Mouse (Mus musculus) lung, postnatal 0 days (tissue): ENCODE results near the gene Tnfsfm13. TPM values are rescaled to one million over a fixed set of nuclear protein-coding genes. Genes with fewer than 3 reads are reported as not detected.

Experiments
- ATAC-seq: fragments of 200-750 bp; cut with Nextera tagmentation; 2 replicates; pipeline ENCODE4 v1.8.0; 2017; ENCODE audit warnings: moderate library complexity
- DNase-seq: peaks from one replicate; pipeline ENCODE4 v3.0.0-alpha.2; 2016; ENCODE audit warnings: low spot score
- H3K27ac ChIP-seq: fragments of 300-500 bp; sonication (generic); 2 replicates; pipeline ENCODE4 v1.5.1; 2014; ENCODE audit warnings: antibody characterized with exemption, mild to moderate bottlenecking, low read length, mixed read lengths
- H3K27me3 ChIP-seq: fragments of 300-500 bp; sonication (generic); replicated peaks from 2 replicates; pipeline ENCODE4 v1.6.1; 2014; ENCODE audit warnings: low read length, mixed read lengths; ENCODE audit not compliant: insufficient read depth
- H3K36me3 ChIP-seq: fragments of 300-500 bp; sonication (generic); 2 replicates; pipeline ENCODE4 v1.6.1; 2014; ENCODE audit warnings: low read length, mixed read lengths; ENCODE audit not compliant: insufficient read depth
- H3K4me1 ChIP-seq: fragments of 300-500 bp; sonication (generic); 2 replicates; pipeline ENCODE4 v1.6.1; 2014; ENCODE audit warnings: antibody characterized with exemption, low read depth, low read length, mixed read lengths; ENCODE audit not compliant: insufficient read depth
- H3K4me2 ChIP-seq: fragments of 300-500 bp; sonication (generic); replicated peaks from 2 replicates; pipeline ENCODE4 v1.6.1; 2014; ENCODE audit warnings: low read depth, mild to moderate bottlenecking, low read length, moderate library complexity, mixed read lengths
- H3K4me3 ChIP-seq: fragments of 300-500 bp; sonication (generic); 2 replicates; pipeline ENCODE4 v1.5.1; 2014; ENCODE audit warnings: low read depth, low read length
- H3K9ac ChIP-seq: fragments of 300-500 bp; sonication (generic); replicated peaks from 2 replicates; pipeline ENCODE4 v1.6.1; 2014; ENCODE audit warnings: low read depth, mild to moderate bottlenecking
- H3K9me3 ChIP-seq: fragments of 300-500 bp; sonication (generic); 2 replicates; pipeline ENCODE4 v1.6.1; 2016; ENCODE audit warnings: low read length, mixed read lengths
- CTCF ChIP-seq: IDR thresholded peaks from 2 replicates; pipeline ENCODE4 v1.5.1; 2016; ENCODE audit warnings: antibody characterized with exemption, mild to moderate bottlenecking
- EP300 ChIP-seq: IDR thresholded peaks from 2 replicates; pipeline ENCODE4 v1.6.1; 2016; ENCODE audit warnings: antibody characterized with exemption, mild to moderate bottlenecking, control low read depth
- WGBS: fragments of 180-500 bp; shearing (Covaris S2); extraction: QIAGEN DNeasy Blood & Tissue Kit; methylation state at CpG from one replicate; pipeline ENCODE4 v1.1.7; 2014; 5-methylcytosine and 5-hydroxymethylcytosine counted together
- microRNA counts: library from miRNA; unstranded; fragments of <30 nt; microRNA quantifications from one replicate; lab custom pipeline; 2015
- microRNA-seq: library from miRNA; unstranded; fragments of <30 nt; microRNA quantifications from one replicate; pipeline ENCODE4, GENCODE M21; 2016
- polyA plus RNA-seq: library from polyadenylated mRNA; unstranded; fragments of >200 nt; fragmentation: Nextera tagmentation; extraction: Ambion mirVana; gene quantifications from 2 replicates; pipeline ENCODE4 v1.2.1, GENCODE M21; 2015

The Tnfsfm13 gene
- polyA plus RNA-seq, 1 experiment from 2014 or later, result 11.9 TPM

DNA sequence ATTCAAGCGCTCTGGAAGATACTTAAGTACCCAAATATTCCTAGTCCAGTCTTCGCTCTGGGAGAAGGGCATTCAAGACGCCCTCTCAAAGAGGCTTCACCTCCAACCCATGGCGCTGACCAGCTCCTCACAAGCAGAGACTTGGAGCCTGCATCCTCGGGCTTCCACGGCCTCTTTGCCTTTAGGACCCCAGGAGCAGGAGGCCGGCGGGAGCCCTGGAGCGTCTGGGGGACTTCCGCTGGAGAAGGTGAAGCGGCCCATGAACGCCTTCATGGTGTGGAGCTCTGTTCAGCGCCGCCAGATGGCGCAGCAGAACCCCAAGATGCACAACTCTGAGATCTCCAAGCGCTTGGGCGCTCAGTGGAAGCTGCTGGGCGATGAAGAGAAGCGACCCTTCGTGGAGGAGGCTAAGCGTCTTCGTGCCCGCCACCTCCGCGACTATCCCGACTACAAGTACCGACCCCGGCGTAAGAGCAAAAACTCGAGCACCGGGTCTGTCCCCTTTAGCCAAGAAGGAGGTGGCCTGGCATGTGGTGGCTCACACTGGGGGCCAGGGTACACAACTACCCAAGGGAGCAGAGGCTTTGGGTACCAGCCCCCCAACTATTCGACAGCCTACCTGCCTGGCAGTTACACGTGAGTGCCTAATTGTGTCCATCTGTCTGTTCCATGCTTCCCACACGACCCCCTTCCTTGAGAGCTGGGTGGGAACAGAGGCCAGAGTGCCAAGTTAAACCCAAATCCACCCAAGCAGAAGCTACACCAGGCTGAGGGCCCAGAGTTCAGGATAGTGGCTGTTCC lies 40.4 kb downstream of the Tnfsfm13 start, which contains the start of gene Sox15:
Gene Sox15 (plus strand): TSS at position 51 of the 801 bp plus-strand sequence.
- DNase-seq, result peak; percentile 81
- 25% methylated on average over 34 of the region's 34 CpGs for WGBS
- H3K27me3 ChIP-seq, result no peaks in the 10 kb centered on the region
- H3K27ac ChIP-seq, result peak within 1 kb of the TSS; percentile 51; the same call in 1 of the 2 replicates
- TF ChIP-seq EP300 (no peak), CTCF (peak; percentile 83)
- H3K4me1 ChIP-seq, result no peaks in the 10 kb centered on the region
- H3K4me3 ChIP-seq, result no peak within 1 kb of the TSS
- 0 out of 2 replicates have a peak within 1 kb of the TSS, but pooled peaks have one; percentile 11 for H3K4me2 ChIP-seq
- no peaks in the 10 kb centered on the region for H3K9me3 ChIP-seq
- no peak within 1 kb of the TSS for H3K9ac ChIP-seq
- ATAC-seq, result peak; percentile 74
- peaks cover 31% of the 10 kb centered on the region for H3K36me3 ChIP-seq

DNA sequence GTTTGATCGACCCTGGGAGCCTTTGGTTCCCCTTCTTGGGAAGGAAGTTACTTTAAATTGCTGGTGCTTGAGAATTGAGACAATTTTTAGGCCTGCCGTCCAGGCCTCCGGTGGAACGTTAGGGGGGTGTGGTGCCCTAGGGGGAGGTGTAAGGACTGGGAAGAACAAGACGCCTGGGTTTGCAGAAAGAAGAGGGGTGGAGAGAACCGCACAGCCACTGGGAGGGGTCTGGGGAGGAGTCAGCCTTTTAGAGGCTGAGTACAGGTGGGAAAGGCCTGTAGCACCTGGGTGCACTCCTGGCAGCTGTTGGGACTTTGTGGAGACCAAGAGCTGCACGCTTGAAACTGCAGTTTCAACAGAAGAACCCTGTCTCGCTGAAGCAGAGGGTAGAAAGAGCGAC lies 41.1 kb downstream of the Tnfsfm13 start:
- Histone ChIP-seq H3K36me3 (peaks cover 36% of the 10 kb centered on the region), H3K4me2 (0 out of 2 replicates have a peak overlapping the region, but pooled peaks have one; percentile 11), H3K4me3 (no peak overlapping the region), H3K9ac (no peak overlapping the region), H3K27ac (peak overlapping the region; percentile 51; the same call in 1 of the 2 replicates), H3K9me3 (no peaks in the 10 kb centered on the region), H3K27me3 (no peaks in the 10 kb centered on the region), H3K4me1 (no peaks in the 10 kb centered on the region)
- TF ChIP-seq EP300 (no peak), CTCF (no peak)
- WGBS, result 40% methylated on average over 9 of the region's 9 CpGs
- ATAC-seq (peak; percentile 34), DNase-seq (peak; percentile 29)

DNA sequence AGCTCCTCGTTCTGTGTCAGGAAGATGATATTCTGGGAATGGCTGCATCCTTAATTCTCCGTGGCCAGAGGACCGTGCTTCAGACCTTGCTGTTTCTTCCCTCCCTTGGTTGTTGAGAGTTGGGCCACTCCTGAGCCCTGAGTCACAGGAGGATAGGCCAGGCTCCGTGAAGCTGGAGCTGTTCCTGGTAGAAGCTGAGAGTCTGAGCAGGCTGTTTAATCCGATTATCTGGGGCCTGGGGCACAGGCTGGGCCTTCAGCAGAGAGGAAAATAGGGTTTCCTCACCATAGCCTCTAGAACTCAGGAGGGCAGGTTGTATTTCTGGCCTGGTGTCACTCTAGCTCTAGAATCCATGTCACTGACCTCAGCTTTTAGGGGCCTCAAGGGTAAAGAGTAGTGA lies 42.5 kb downstream of the Tnfsfm13 start:
- no peak for TF ChIP-seq EP300
- no peak for TF ChIP-seq CTCF
- Histone ChIP-seq H3K4me3 (no peak overlapping the region), H3K4me1 (no peaks in the 10 kb centered on the region), H3K4me2 (no peak overlapping the region), H3K9ac (no peak overlapping the region), H3K9me3 (no peaks in the 10 kb centered on the region), H3K36me3 (peaks cover 34% of the 10 kb centered on the region), H3K27ac (no peak overlapping the region), H3K27me3 (no peaks in the 10 kb centered on the region)
- no peak for ATAC-seq
- no peak for DNase-seq
- WGBS, result 65% methylated on average over 5 of the region's 5 CpGs

DNA sequence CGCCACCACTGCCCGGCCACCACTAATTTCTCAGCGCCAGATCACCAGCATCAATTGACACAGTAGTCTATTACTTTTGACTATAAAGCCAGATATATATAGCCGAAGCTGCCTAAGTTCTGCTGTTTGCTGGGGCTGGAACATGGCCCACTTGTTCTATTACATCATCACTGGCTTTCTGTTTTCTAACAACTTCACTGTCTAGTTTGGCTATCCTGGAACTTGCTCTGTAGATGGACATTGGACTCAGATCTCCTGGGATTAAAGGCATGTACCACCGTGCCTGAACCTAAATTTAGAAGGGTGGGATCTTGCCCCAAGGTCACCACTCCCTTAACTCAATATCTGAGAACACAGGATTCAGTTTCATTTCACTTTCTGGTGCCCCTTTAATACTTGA lies 50.0 kb downstream of the Tnfsfm13 start:
- Histone ChIP-seq H3K27me3 (no peaks in the 10 kb centered on the region), H3K4me3 (no peak overlapping the region), H3K4me1 (no peaks in the 10 kb centered on the region), H3K27ac (no peak overlapping the region), H3K4me2 (no peak overlapping the region), H3K9me3 (no peaks in the 10 kb centered on the region), H3K36me3 (peaks cover 45% of the 10 kb centered on the region), H3K9ac (no peak overlapping the region)
- no peak for TF ChIP-seq EP300
- DNase-seq (no peak), ATAC-seq (no peak)
- WGBS, result 85% methylated on average over 5 of the region's 5 CpGs

DNA sequence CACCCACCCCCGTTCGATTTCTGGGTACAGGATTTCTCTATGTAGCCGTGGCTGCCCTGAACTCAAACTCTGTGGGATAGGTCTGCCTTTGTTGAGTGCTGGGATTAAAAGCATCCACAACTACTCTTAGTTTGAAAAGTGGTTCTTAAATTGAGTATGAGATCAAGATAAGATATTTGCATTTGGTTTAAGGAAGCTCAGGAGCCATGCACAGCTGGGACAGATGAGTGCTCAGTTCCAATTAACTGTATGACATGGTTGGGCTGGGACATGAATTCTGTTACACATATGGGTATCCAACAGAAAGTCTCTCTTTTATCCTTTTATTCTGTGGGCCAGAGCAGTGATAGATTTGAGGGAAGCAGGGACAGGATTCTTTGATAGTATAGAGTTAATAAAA lies 60.4 kb downstream of the Tnfsfm13 start:
- DNase-seq, result no peak
- ATAC-seq, result no peak
- H3K27me3 ChIP-seq, result no peaks in the 10 kb centered on the region
- H3K4me2 ChIP-seq, result no peak overlapping the region
- no peak overlapping the region for H3K4me3 ChIP-seq
- no peaks in the 10 kb centered on the region; the same call in 1 of the 2 replicates for H3K4me1 ChIP-seq
- H3K36me3 ChIP-seq, result no peaks in the 10 kb centered on the region
- no peak overlapping the region for H3K27ac ChIP-seq
- TF ChIP-seq EP300 (no peak), CTCF (no peak)
- 49% methylated on average over 3 of the region's 3 CpGs for WGBS
- no peaks in the 10 kb centered on the region for H3K9me3 ChIP-seq
- H3K9ac ChIP-seq, result no peak overlapping the region

DNA sequence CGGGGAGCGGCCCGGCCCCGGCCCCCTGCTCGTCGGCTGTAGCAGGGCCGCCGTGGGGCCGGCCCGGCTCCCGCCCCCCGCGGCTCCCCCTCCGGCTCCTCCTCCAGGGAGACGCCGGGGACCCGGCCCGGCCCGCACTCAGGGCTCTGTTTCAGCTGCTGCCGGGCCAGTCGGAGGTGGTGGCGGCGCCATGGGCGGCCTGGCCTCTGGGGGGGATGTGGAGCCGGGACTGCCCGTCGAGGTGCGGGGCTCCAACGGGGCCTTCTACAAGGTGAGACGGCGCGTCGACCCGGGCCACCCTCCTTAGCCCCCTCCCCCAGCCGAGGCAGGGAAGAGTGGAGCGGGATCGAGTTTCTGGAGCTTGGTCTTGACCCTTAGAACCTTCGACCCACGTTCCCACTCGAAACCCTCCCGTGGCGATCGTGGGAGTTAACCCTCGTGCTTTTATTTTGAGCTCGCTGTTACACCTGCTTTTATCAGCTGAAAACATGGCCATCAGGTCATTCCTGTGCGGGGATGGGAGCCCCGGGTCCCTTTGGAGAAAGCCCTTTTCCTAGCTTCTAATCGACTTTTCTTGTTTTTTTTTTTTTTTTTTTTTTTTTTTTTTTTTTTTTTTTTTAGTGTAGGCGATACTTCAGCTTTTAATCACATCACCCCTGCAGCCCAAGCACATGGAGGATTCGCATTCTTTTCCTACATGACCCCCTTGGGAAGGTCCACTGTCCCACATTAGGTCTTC lies 62.6 kb downstream of the Tnfsfm13 start:
- TF ChIP-seq CTCF (no peak; the same call in 1 of the 2 replicates), EP300 (no peak)
- Histone ChIP-seq H3K27ac (peak overlapping the region; percentile 96), H3K27me3 (no peaks in the 10 kb centered on the region), H3K36me3 (no peaks in the 10 kb centered on the region), H3K9ac (peak overlapping the region; percentile 88), H3K4me2 (peak overlapping the region; percentile 85), H3K4me3 (peak overlapping the region; percentile 77), H3K9me3 (no peaks in the 10 kb centered on the region), H3K4me1 (no peaks in the 10 kb centered on the region; the same call in 1 of the 2 replicates)
- DNase-seq (peak; percentile 74), ATAC-seq (peak; percentile 73)
- WGBS, result 2% methylated on average over 39 of the region's 50 CpGs

MicroRNAs encoded within 50 kb of the gene (microRNA counts, 519-probe panel; counts per million panel counts)
- microRNA mmu-miR-1934 (lab: Ali Mortazavi, UCI) (not detected), microRNA mmu-miR-467f (lab: Ali Mortazavi, UCI) (3,336 counts per million, percentile 19 among the panel's probes with 10 or more counts)

Small RNA genes within 50 kb of the gene (microRNA-seq; reads per million reads assigned to microRNA genes)
- gene Mir1934 (2.2 reads per million), gene Mir467f (not detected)

Other genes with a start within 250 kb of the Tnfsfm13 start
- 1.3 and 2.2 TPM in 2 replicates for gene Dnah2, start 147.0 kb downstream of the Tnfsfm13 start, polyA plus RNA-seq
- gene Efnb3, start 135.9 kb downstream of the Tnfsfm13 start, polyA plus RNA-seq, result 0.80 and 1.0 TPM in 2 replicates
- gene Wrap53, start 115.8 kb downstream of the Tnfsfm13 start, polyA plus RNA-seq, result 13.8 and 14.3 TPM in 2 replicates
- 39.8 and 50.6 TPM in 2 replicates for gene Trp53, start 115.7 kb downstream of the Tnfsfm13 start, polyA plus RNA-seq
- gene Atp1b2, start 90.2 kb downstream of the Tnfsfm13 start, polyA plus RNA-seq, result 7.5 and 8.1 TPM in 2 replicates
- not detected in 2 replicates for gene Shbg, start 78.2 kb downstream of the Tnfsfm13 start, polyA plus RNA-seq
- gene Sat2, start 74.1 kb downstream of the Tnfsfm13 start, polyA plus RNA-seq, result 14.4 and 16.3 TPM in 2 replicates
- gene Fxr2, start 63.1 kb downstream of the Tnfsfm13 start, polyA plus RNA-seq, result 16.3 and 17.9 TPM in 2 replicates
- gene Sox15, start 40.8 kb downstream of the Tnfsfm13 start, polyA plus RNA-seq, result 0.14 and 0.17 TPM in 2 replicates
- 57.3 and 61.3 TPM in 2 replicates for gene Mpdu1, start 33.5 kb downstream of the Tnfsfm13 start, polyA plus RNA-seq
- 41.9 and 43.6 TPM in 2 replicates for gene Cd68, start 29.9 kb downstream of the Tnfsfm13 start, polyA plus RNA-seq
- 283 and 286 TPM in 2 replicates for gene Eif4a1, start 23.7 kb downstream of the Tnfsfm13 start, polyA plus RNA-seq
- 36.0 and 37.8 TPM in 2 replicates for gene Senp3, start 14.0 kb downstream of the Tnfsfm13 start, polyA plus RNA-seq
- 4.4 and 6.7 TPM in 2 replicates for gene Tnfsf13, start 10.3 kb downstream of the Tnfsfm13 start, polyA plus RNA-seq
- 12.0 and 13.6 TPM in 2 replicates for gene Tnfsf12, start 249 bp downstream of the Tnfsfm13 start, polyA plus RNA-seq
- 14.0 and 15.3 TPM in 2 replicates for gene Polr2a, start 62.5 kb upstream of the Tnfsfm13 start, polyA plus RNA-seq
- 1.0 TPM in 2 replicates for gene Slc35g3, start 65.9 kb upstream of the Tnfsfm13 start, polyA plus RNA-seq
- gene Zbtb4, start 69.8 kb upstream of the Tnfsfm13 start, polyA plus RNA-seq, result 6.6 and 7.6 TPM in 2 replicates
- gene Chrnb1, start 99.8 kb upstream of the Tnfsfm13 start, polyA plus RNA-seq, result 15.6 and 16.2 TPM in 2 replicates
- gene Fgf11, start 105.8 kb upstream of the Tnfsfm13 start, polyA plus RNA-seq, result 0.57 and 0.95 TPM in 2 replicates
- gene Tmem102, start 109.5 kb upstream of the Tnfsfm13 start, polyA plus RNA-seq, result 14.3 and 14.9 TPM in 2 replicates
- gene Gm39566, start 119.2 kb upstream of the Tnfsfm13 start, polyA plus RNA-seq, result not detected in 2 replicates
- not detected in 2 replicates for gene Spem2, start 122.4 kb upstream of the Tnfsfm13 start, polyA plus RNA-seq
- not detected in 2 replicates for gene Spem1, start 126.1 kb upstream of the Tnfsfm13 start, polyA plus RNA-seq
- gene Nlgn2, start 141.7 kb upstream of the Tnfsfm13 start, polyA plus RNA-seq, result 2.9 and 3.9 TPM in 2 replicates
- gene Tmem256, start 142.4 kb upstream of the Tnfsfm13 start, polyA plus RNA-seq, result 365 and 395 TPM in 2 replicates
- gene Plscr3, start 150.3 kb upstream of the Tnfsfm13 start, polyA plus RNA-seq, result 107 and 114 TPM in 2 replicates
- 6.1 and 7.6 TPM in 2 replicates for gene Tnk1, start 162.6 kb upstream of the Tnfsfm13 start, polyA plus RNA-seq
- not detected in 2 replicates for gene Tmem95, start 181.9 kb upstream of the Tnfsfm13 start, polyA plus RNA-seq
- 10.1 and 11.4 TPM in 2 replicates for gene Kctd11, start 185.3 kb upstream of the Tnfsfm13 start, polyA plus RNA-seq
- 1.5 and 1.7 TPM in 2 replicates for gene Acap1, start 199.4 kb upstream of the Tnfsfm13 start, polyA plus RNA-seq
- gene 2810408A11Rik, start 204.9 kb upstream of the Tnfsfm13 start, polyA plus RNA-seq, result 6.4 and 7.0 TPM in 2 replicates
- 3.8 and 3.9 TPM in 2 replicates for gene Neurl4, start 205.0 kb upstream of the Tnfsfm13 start, polyA plus RNA-seq
- gene Gps2, start 217.8 kb upstream of the Tnfsfm13 start, polyA plus RNA-seq, result 53.0 and 59.1 TPM in 2 replicates
- 758 and 815 TPM in 2 replicates for gene Eif5a, start 225.9 kb upstream of the Tnfsfm13 start, polyA plus RNA-seq
- 1.00 and 1.1 TPM in 2 replicates for gene Ybx2, start 239.7 kb upstream of the Tnfsfm13 start, polyA plus RNA-seq